Mouse (Mus musculus) midbrain, embryonic 12.5 days (tissue): ENCODE measurements around the gene Fgd2. TPM values are rescaled to one million over a fixed set of nuclear protein-coding genes. Genes with fewer than 3 reads are reported as not detected.
"Not testable (repeated sequence)": the region's sequence is repeated elsewhere in the genome, so short reads cannot be mapped to it uniquely, and the experiment has no call there.

Source experiments
- ATAC-seq: fragments of 200-750 bp; cut with Nextera tagmentation; 2 replicates; pipeline ENCODE4 v1.8.0; 2017; ENCODE audit warnings: low read depth, moderate TSS enrichment, moderate library complexity; ENCODE audit not compliant: low FRiP score
- H3K27ac ChIP-seq: fragments of 300-500 bp; sonication (generic); replicated peaks from 2 replicates; pipeline ENCODE4 v1.5.1; 2016; ENCODE audit warnings: mild to moderate bottlenecking
- H3K27me3 ChIP-seq: fragments of 300-500 bp; sonication (generic); 2 replicates; pipeline ENCODE4 v1.6.1; 2016; ENCODE audit warnings: mild to moderate bottlenecking
- H3K36me3 ChIP-seq: fragments of 300-500 bp; sonication (generic); 2 replicates; pipeline ENCODE4 v1.6.1; 2016
- H3K4me1 ChIP-seq: fragments of 300-500 bp; sonication (generic); 2 replicates; pipeline ENCODE4 v1.6.1; 2016
- H3K4me2 ChIP-seq: fragments of 300-500 bp; sonication (generic); replicated peaks from 2 replicates; pipeline ENCODE4 v1.6.1; 2016; ENCODE audit warnings: mild to moderate bottlenecking, moderate library complexity
- H3K4me3 ChIP-seq: fragments of 300-500 bp; sonication (generic); 2 replicates; pipeline ENCODE4 v1.5.1; 2016; ENCODE audit warnings: mild to moderate bottlenecking
- H3K9ac ChIP-seq: fragments of 300-500 bp; sonication (generic); replicated peaks from 2 replicates; pipeline ENCODE4 v1.6.1; 2016; ENCODE audit warnings: mild to moderate bottlenecking, moderate library complexity
- H3K9me3 ChIP-seq: fragments of 300-500 bp; sonication (generic); 2 replicates; pipeline ENCODE4 v1.6.1; 2016; ENCODE audit warnings: mild to moderate bottlenecking
- WGBS: fragments of 180-500 bp; shearing (Covaris S2); methylation state at CpG from one replicate; pipeline ENCODE4 v1.1.7; 2016; 5-methylcytosine and 5-hydroxymethylcytosine counted together
- polyA plus RNA-seq: library from polyadenylated mRNA; unstranded; fragments of >200 nt; fragmentation: Nextera tagmentation; extraction: Ambion mirVana; gene quantifications from 2 replicates; pipeline ENCODE4 v1.2.1, GENCODE M21; 2016

Gene Fgd2
- polyA plus RNA-seq, 1 experiment from 2014 or later = 3.6 TPM

- H3K27me3 ChIP-seq = no peaks in the 10 kb centered on the region
- 86% methylated on average over 11 of the region's 11 CpGs for WGBS
- no peak overlapping the region for H3K4me2 ChIP-seq
- H3K9ac ChIP-seq = no peak overlapping the region
- ATAC-seq = no peak
- H3K36me3 ChIP-seq = peaks cover 85% of the 10 kb centered on the region
- no peak overlapping the region for H3K4me3 ChIP-seq
- H3K4me1 ChIP-seq = peaks cover 26% of the 10 kb centered on the region
- no peaks in the 10 kb centered on the region for H3K9me3 ChIP-seq
- H3K27ac ChIP-seq = no peak overlapping the region
These were observed 21.4 kb upstream of the Fgd2 start for GRCm38 (mm10) chr17:29339170-29339768.

DNA sequence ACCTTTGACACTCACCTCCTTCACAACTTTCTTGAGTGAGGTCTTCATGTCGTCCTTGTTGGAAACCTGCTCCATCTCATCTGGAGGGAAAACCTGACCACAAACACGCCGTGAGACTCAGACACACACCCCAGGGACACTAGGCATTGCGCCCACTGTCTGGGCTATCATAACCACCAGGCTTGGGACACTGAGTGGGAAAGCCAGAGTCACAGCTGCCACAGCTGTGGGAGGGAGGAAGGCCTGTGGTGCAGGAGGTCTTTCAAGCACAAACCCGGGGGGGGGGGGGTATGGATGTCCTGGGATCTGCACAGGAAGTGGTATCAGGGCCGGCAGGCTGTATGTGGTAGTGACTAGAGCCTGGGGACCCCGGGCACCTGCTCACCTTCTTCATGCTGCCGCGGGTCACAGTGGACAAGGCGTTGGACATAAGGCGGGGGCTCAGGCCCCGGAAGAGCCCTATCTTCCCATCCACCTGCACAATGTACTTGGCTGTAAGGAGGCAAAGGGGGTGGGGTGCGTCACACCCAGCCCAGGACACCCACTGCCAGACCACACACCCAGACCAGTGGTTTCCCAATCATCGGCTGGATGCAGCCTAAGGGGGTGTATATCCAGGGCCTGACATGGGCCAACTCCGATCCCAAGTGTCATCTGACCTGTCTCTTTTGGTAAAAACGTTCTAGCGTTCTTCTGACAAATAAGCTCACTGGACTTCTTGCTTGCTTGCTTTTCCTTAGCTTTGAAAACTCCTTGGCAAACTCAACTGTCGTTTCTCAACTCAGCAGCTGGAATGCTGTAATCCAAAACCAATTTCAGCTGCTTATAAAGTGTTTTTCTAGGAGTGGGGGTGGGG, 20.1 kb upstream of the Fgd2 start:
- no peak for ATAC-seq
- Histone ChIP-seq H3K4me3 (no peak overlapping the region), H3K9me3 (no peaks in the 10 kb centered on the region), H3K36me3 (peaks cover 76% of the 10 kb centered on the region), H3K27me3 (no peaks in the 10 kb centered on the region), H3K27ac (no peak overlapping the region), H3K4me1 (peaks cover 30% of the 10 kb centered on the region), H3K9ac (no peak overlapping the region), H3K4me2 (no peak overlapping the region)
- WGBS = 90% methylated on average over 18 of the region's 18 CpGs

GRCm38 (mm10) chr17:29341591-29342003, 19.1 kb upstream of the Fgd2 start:
- Histone ChIP-seq H3K9me3 (no peaks in the 10 kb centered on the region), H3K27me3 (no peaks in the 10 kb centered on the region), H3K4me1 (peaks cover 40% of the 10 kb centered on the region), H3K9ac (no peak overlapping the region), H3K4me3 (no peak overlapping the region), H3K27ac (peak overlapping the region; percentile 65), H3K4me2 (peak overlapping the region; percentile 11; the same call in 1 of the 2 replicates), H3K36me3 (peaks cover 66% of the 10 kb centered on the region)
- WGBS = 18% methylated on average over 9 of the region's 9 CpGs
- ATAC-seq = peak; percentile 61; the same call in 1 of the 2 replicates

DNA sequence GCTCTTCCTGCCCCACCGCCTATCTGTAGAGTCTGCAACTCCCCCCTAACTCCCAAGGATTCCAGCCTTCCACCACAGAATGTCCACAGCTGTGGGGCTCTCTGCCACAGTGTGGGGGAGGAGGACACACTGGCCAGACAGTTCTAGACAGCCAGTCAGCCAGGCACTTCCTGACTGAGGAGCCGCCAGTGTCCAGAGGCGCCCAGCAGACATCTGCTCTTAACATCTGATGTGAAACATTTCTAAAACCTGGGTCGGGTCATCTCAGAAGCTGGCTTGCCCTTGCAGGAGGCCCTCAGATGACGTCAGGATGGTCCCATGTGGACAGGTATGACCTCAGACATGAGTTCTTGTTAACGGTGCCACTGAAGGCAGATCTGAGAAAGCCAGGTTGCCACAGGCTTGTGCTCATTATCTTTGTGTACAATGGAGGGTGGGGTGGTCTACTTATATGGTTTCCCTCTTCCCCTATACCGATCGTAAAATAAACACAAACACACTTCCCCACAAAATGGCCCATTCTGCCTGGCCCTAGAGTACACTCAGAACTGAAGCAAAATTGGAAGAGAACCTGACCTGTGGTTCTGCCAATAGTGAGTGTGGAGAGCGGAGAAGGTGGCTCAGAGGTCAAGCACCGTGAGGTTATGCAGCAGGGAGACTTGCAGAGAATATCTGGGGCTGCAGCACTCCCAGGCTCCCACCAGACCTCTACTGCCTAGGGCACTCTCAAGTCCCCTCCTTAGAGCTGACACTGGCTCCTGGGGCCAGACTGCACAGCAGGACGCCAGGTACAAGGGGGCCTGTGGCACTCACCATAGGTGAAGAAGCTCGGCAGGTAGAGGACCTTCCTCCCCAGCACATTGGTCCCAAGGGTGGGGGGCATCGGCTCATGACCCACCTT, 18.5 kb upstream of the Fgd2 start:
- peak overlapping the region; percentile 65 for H3K27ac ChIP-seq
- no peak overlapping the region for H3K9ac ChIP-seq
- H3K4me2 ChIP-seq = peak overlapping the region; percentile 11; the same call in 1 of the 2 replicates
- peak; percentile 20; the same call in 1 of the 2 replicates for ATAC-seq
- 55% methylated on average over 13 of the region's 13 CpGs for WGBS
- no peak overlapping the region for H3K4me3 ChIP-seq
- H3K27me3 ChIP-seq = no peaks in the 10 kb centered on the region
- H3K9me3 ChIP-seq = no peaks in the 10 kb centered on the region
- H3K36me3 ChIP-seq = peaks cover 60% of the 10 kb centered on the region
- H3K4me1 ChIP-seq = peaks cover 41% of the 10 kb centered on the region

DNA sequence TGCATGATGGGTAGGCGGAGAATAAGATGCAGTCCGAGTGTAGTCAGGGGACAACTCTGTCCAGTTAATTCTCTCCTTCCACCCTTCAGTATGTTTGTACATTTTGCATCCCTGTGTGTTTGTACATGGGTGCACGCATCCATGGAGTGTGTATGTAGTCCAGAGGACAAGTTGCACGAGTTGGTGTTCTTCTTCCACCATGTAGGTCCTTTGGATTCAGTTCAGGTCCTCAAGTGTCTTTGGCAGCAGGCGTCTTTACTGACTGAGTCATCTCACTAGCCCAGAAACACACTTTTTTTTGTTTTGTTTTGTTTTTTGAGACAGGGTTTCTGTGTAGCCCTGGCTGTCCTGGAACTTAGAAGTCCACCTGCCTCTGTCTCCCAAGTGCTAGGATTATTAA, 17.5 kb upstream of the Fgd2 start:
- Histone ChIP-seq H3K27ac (no peak overlapping the region), H3K9ac (no peak overlapping the region), H3K4me3 (no peak overlapping the region), H3K4me1 (peaks cover 40% of the 10 kb centered on the region), H3K4me2 (no peak overlapping the region), H3K27me3 (no peaks in the 10 kb centered on the region), H3K36me3 (peaks cover 50% of the 10 kb centered on the region), H3K9me3 (no peaks in the 10 kb centered on the region)
- 92% methylated on average over 5 of the region's 5 CpGs for WGBS
- ATAC-seq = no peak

GRCm38 (mm10) chr17:29345272-29345671, 15.4 kb upstream of the Fgd2 start:
- no peak for ATAC-seq
- H3K27me3 ChIP-seq = no peaks in the 10 kb centered on the region
- peaks cover 29% of the 10 kb centered on the region for H3K36me3 ChIP-seq
- 96% methylated on average over 12 of the region's 12 CpGs for WGBS
- H3K9me3 ChIP-seq = no peaks in the 10 kb centered on the region
- H3K4me1 ChIP-seq = peaks cover 43% of the 10 kb centered on the region
- H3K4me2 ChIP-seq = peak overlapping the region; percentile 75
- H3K9ac ChIP-seq = no peak overlapping the region
- H3K4me3 ChIP-seq = no peak overlapping the region
- H3K27ac ChIP-seq = no peak overlapping the region

DNA sequence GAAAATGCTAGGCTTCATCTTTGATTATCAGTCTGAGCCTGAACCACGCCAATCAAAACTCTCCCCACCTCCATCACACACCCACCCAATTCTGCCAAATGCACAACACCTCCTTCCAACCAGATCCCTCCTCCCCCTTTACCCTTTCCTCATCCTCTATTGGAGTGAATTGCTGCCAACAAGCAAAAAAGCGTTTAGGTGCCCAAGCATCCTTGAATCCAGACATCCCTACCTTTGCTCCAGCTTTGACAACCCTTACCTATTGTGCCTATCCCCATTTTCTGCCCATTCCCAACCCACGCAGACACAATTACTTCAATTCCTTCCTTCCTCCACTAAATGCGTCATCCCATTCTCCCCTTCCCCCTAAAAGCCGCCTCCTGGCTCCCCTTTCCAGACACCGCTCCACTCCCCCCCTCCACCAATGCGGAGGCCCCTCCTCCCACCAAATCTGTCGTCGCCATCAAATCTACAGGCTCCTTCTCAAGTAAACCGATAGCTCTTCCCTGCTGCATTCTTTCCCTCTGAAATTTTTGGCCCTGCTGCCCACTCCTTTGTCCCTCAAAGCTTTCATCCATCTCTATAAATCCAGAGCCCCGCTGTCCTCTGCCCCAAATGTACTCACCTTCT, 14.1 kb upstream of the Fgd2 start:
- Histone ChIP-seq H3K9ac (peak overlapping the region; percentile 97), H3K27ac (peak overlapping the region; percentile 89), H3K27me3 (no peaks in the 10 kb centered on the region), H3K4me2 (peak overlapping the region; percentile 75), H3K4me3 (peak overlapping the region; percentile 97), H3K36me3 (peaks cover 19% of the 10 kb centered on the region), H3K4me1 (peaks cover 38% of the 10 kb centered on the region), H3K9me3 (no peaks in the 10 kb centered on the region)
- no peak for ATAC-seq
- whole genome bisulfite sequencing = 7% methylated on average over 11 of the region's 11 CpGs

DNA sequence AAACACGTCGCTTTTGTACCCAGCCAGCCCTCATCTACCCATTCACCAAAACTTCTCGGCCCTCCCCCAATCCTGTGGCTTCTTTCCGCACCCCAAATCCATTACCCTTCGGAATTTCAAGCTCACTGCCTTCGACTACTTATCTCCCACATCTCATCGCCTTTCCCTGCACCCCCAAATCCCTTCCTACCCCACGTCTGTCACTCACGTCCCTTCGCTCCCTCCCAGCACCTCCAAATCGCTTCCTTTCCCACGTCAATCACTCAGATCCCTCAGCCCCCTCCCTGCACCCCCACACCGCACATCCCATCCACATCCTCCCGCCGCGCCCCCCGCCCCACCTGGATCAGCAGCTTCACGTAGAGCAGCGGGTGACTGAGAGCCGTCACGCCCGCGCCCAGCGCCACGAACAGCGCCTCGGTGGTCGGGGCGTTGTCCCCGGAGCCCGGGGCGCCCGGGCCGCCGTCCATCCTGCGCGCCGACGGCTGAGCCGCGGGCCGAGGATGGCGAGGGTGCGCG, 13.5 kb upstream of the Fgd2 start:
- peak; percentile 50; the same call in 1 of the 2 replicates for ATAC-seq

GRCm38 (mm10) chr17:29347645-29348256, 13.0 kb upstream of the Fgd2 start, which contains the start of gene Mtch1:
Gene Mtch1 (minus strand): TSS chr17:29347934.
- Histone ChIP-seq H3K9ac (peak within 1 kb of the TSS; percentile 97), H3K4me2 (peak within 1 kb of the TSS; percentile 75), H3K9me3 (no peaks in the 10 kb centered on the region), H3K4me1 (peaks cover 27% of the 10 kb centered on the region), H3K4me3 (peak within 1 kb of the TSS; percentile 97), H3K27me3 (no peaks in the 10 kb centered on the region), H3K27ac (peak within 1 kb of the TSS; percentile 89), H3K36me3 (peaks cover 14% of the 10 kb centered on the region)
- peak; percentile 95 for ATAC-seq
- 1% methylated on average over 52 of the region's 53 CpGs for WGBS

More for the DNA sequence above, 13.5 kb upstream of the Fgd2 start:
- Histone ChIP-seq H3K9ac (peak overlapping the region; percentile 97), H3K4me1 (peaks cover 32% of the 10 kb centered on the region), H3K4me2 (peak overlapping the region; percentile 75), H3K27me3 (no peaks in the 10 kb centered on the region), H3K4me3 (peak overlapping the region; percentile 97), H3K36me3 (peaks cover 19% of the 10 kb centered on the region), H3K27ac (peak overlapping the region; percentile 89), H3K9me3 (no peaks in the 10 kb centered on the region)
- under 1% methylated on average over 45 of the region's 45 CpGs for WGBS

DNA sequence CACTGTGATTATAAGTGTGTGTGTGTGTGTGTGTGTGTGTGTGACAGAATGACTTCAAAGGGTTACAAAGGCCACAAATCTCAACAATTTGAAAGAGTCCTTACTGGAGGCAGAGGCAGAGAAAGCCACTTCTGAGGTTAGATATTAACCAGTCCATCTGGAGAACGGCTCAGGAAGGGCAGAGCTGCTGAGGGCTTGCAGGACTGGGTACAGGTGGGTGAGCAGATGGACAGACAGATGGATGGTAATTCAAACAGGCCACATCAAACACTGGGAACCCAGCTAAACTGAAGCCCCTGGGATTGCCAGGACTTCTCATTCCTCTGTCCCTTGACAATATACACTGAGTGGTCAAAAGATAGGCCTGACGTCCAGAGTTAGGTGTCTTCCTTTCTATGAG, 11.7 kb upstream of the Fgd2 start:
- Histone ChIP-seq H3K4me3 (no peak overlapping the region), H3K27me3 (no peaks in the 10 kb centered on the region), H3K27ac (no peak overlapping the region), H3K4me2 (no peak overlapping the region), H3K9ac (no peak overlapping the region), H3K4me1 (peaks cover 23% of the 10 kb centered on the region), H3K36me3 (0 out of 2 replicates have a peak, but pooled peaks cover 3% of the 10 kb centered on the region), H3K9me3 (no peaks in the 10 kb centered on the region)
- WGBS = 84% methylated on average over 2 of the region's 2 CpGs
- no peak for ATAC-seq

- WGBS = 65% methylated on average over 5 of the region's 5 CpGs
- H3K9me3 ChIP-seq, H3K27ac ChIP-seq, H3K9ac ChIP-seq, H3K27me3 ChIP-seq, H3K4me2 ChIP-seq, H3K4me3 ChIP-seq, ATAC-seq, H3K36me3 ChIP-seq: not testable (repeated sequence)
- H3K4me1 ChIP-seq = peaks cover 29% of the 10 kb centered on the region
These were observed 9.7 kb upstream of the Fgd2 start for GRCm38 (mm10) chr17:29351056-29351455.
